Mouse (Mus musculus) liver, embryonic 15.5 days (tissue): ENCODE measurements around the gene Nr6a1. TPM values are rescaled to one million over a fixed set of nuclear protein-coding genes. Genes with fewer than 3 reads are reported as not detected.

Experiments used
- ATAC-seq: fragments of 200-750 bp; cut with Nextera tagmentation; 2 replicates; pipeline ENCODE4 v1.8.0; 2017; ENCODE audit warnings: moderate number of reproducible peaks, mild to moderate bottlenecking, moderate library complexity; ENCODE audit not compliant: insufficient read depth
- H3K27ac ChIP-seq: fragments of 300-500 bp; sonication (generic); replicated peaks from 2 replicates; pipeline ENCODE4 v1.5.1; 2015; ENCODE audit warnings: mild to moderate bottlenecking, inconsistent platforms
- H3K27me3 ChIP-seq: fragments of 300-500 bp; sonication (generic); 2 replicates; pipeline ENCODE4 v1.6.1; 2015; ENCODE audit warnings: mild to moderate bottlenecking, inconsistent platforms
- H3K36me3 ChIP-seq: fragments of 300-500 bp; sonication (generic); replicated peaks from 2 replicates; pipeline ENCODE4 v1.6.1; 2015; ENCODE audit warnings: moderate library complexity, mild to moderate bottlenecking, inconsistent platforms
- H3K4me1 ChIP-seq: fragments of 300-500 bp; sonication (generic); replicated peaks from 2 replicates; pipeline ENCODE4 v1.6.1; 2015; ENCODE audit warnings: inconsistent platforms
- H3K4me2 ChIP-seq: fragments of 300-500 bp; sonication (generic); 2 replicates; pipeline ENCODE4 v1.6.1; 2015; ENCODE audit warnings: moderate library complexity, mild to moderate bottlenecking, inconsistent platforms
- H3K4me3 ChIP-seq: fragments of 300-500 bp; sonication (generic); replicated peaks from 2 replicates; pipeline ENCODE4 v1.5.1; 2015; ENCODE audit warnings: mild to moderate bottlenecking, inconsistent platforms
- H3K9ac ChIP-seq: fragments of 300-500 bp; sonication (generic); 2 replicates; pipeline ENCODE4 v1.6.1; 2015; ENCODE audit warnings: moderate library complexity, mild to moderate bottlenecking, inconsistent platforms
- H3K9me3 ChIP-seq: fragments of 300-500 bp; sonication (generic); replicated peaks from 2 replicates; pipeline ENCODE4 v1.6.1; 2016; ENCODE audit warnings: inconsistent platforms
- WGBS: fragments of 180-500 bp; shearing (Covaris S2); methylation state at CpG from one replicate; pipeline ENCODE4 v1.1.7; 2015; ENCODE audit warnings: mixed read lengths; ENCODE audit not compliant: insufficient replicate concordance; 5-methylcytosine and 5-hydroxymethylcytosine counted together
- polyA plus RNA-seq: library from polyadenylated mRNA; unstranded; fragments of >200 nt; fragmentation: Nextera tagmentation; extraction: Ambion mirVana; gene quantifications from 2 replicates; pipeline ENCODE4 v1.2.1, GENCODE M21; 2015

The Nr6a1 gene
- polyA plus RNA-seq, 1 experiment from 2014 or later: 1.1 TPM

DNA sequence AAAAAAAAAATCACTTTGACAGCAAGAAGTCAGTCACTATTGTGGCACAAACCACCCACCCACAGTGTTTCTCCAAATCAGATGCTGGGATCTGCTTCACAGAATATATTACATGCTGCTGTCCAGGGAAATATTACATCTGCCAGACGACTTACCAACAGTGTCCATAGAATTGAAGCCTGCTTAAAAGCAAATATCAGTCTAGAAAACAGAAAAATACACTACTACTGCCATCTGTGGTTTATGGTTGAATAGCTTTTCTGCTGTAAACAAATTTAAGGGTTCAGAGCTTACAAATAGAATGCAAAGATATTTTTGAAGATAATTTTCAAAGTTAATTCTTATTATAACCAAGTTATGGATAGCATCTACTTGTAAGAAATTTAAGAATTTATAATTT, 6.1 kb downstream of the Nr6a1 start:
- Histone ChIP-seq H3K27me3 (peaks cover 39% of the 10 kb centered on the region), H3K36me3 (no peaks in the 10 kb centered on the region), H3K4me2 (no peak overlapping the region), H3K4me3 (no peak overlapping the region), H3K27ac (no peak overlapping the region), H3K9me3 (no peaks in the 10 kb centered on the region), H3K9ac (no peak overlapping the region), H3K4me1 (peaks cover 15% of the 10 kb centered on the region)
- WGBS: 26% methylated on average over 1 of the region's 1 CpGs
- no peak for ATAC-seq

DNA sequence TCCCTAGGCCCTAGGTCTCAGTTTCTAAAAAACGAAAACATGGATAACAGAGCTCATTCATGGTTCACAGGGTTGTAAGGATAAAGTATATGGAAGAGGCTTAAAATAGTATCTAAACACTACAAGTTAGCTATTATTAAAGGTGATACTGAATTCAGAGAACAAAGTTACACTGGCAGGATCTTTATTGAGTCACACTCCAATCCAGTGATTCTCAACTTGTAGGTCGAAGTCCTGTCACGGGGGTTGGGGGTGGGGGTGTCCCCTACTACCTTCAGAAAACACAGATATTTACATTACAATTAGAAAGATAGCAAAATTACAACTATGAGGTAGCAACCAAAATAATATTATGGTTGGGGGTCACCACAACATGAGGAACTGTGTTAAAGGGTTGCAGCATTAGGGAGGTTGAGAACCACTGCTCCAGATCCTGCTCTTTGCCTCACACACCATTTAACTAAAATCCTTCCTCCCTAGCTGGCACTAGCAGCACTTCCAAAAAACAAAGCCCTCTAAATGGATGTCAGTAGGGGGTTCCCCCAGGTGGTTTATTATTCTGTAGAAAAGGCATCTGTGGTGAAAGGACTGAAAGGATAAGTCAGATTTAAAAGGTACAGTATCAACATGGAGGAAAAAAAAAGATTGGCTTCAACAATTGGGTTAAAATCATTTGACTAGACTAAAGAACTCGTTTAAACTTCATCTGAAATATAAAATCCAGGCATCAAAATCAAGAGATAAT, 10.4 kb downstream of the Nr6a1 start:
- H3K27me3 ChIP-seq: peaks cover 4% of the 10 kb centered on the region; the same call in 1 of the 2 replicates
- WGBS: 45% methylated on average over 4 of the region's 4 CpGs
- no peak for ATAC-seq
- peaks cover 3% of the 10 kb centered on the region; the same call in 1 of the 2 replicates for H3K4me1 ChIP-seq
- H3K4me3 ChIP-seq: no peak overlapping the region
- no peak overlapping the region for H3K4me2 ChIP-seq
- H3K27ac ChIP-seq: no peak overlapping the region
- H3K9ac ChIP-seq: no peak overlapping the region
- H3K9me3 ChIP-seq: no peaks in the 10 kb centered on the region
- H3K36me3 ChIP-seq: no peaks in the 10 kb centered on the region

DNA sequence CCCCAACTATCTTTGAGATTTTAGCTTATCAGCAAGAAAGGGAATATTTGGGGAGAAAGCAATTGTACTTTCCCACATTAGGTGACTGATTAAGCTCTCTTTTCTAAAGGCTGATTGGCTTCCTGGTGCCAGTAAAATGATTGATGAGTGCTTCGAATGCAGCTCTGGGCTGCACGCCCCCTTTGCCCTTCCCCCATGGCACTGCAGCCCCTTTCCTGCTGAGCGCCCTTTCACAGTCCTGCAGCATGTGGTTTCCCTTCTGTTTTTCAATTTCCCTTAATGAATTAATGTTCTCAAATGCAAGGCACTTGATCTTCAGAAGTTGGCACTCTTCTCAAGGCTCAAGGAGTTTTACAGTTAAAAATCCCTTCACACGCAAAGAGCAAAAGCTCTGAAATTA, 12.5 kb downstream of the Nr6a1 start:
- no peak overlapping the region for H3K9ac ChIP-seq
- H3K27ac ChIP-seq: no peak overlapping the region
- no peak overlapping the region for H3K4me2 ChIP-seq
- H3K9me3 ChIP-seq: no peaks in the 10 kb centered on the region
- 33% methylated on average over 4 of the region's 4 CpGs for WGBS
- no peaks in the 10 kb centered on the region for H3K36me3 ChIP-seq
- no peak overlapping the region for H3K4me3 ChIP-seq
- peaks cover 3% of the 10 kb centered on the region; the same call in 1 of the 2 replicates for H3K4me1 ChIP-seq
- no peak for ATAC-seq
- H3K27me3 ChIP-seq: no peaks in the 10 kb centered on the region

DNA sequence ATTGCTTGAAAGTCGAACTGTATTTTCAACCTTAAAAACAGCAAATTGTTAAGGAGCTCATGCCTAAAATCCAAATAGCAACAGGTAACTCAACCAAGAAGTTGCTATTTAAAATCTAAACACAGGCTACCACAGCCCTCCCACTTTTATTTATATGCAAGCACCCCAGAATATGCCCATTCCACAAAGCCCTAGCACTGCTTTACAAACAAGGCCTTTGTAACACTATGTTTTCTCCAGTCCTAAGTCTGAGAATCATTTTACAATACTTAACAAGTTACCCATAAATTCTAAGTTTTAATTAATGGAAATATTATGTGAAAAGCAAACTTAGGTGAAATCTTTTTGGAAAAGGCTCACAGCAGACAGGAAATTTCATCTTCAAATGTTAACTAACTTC, 13.0 kb downstream of the Nr6a1 start:
- no peak for ATAC-seq
- Histone ChIP-seq H3K9me3 (no peaks in the 10 kb centered on the region), H3K4me2 (no peak overlapping the region), H3K27ac (no peak overlapping the region), H3K4me1 (peaks cover 3% of the 10 kb centered on the region; the same call in 1 of the 2 replicates), H3K27me3 (no peaks in the 10 kb centered on the region), H3K4me3 (no peak overlapping the region), H3K36me3 (no peaks in the 10 kb centered on the region), H3K9ac (no peak overlapping the region)
- 62% methylated on average over 1 of the region's 1 CpGs for WGBS

DNA sequence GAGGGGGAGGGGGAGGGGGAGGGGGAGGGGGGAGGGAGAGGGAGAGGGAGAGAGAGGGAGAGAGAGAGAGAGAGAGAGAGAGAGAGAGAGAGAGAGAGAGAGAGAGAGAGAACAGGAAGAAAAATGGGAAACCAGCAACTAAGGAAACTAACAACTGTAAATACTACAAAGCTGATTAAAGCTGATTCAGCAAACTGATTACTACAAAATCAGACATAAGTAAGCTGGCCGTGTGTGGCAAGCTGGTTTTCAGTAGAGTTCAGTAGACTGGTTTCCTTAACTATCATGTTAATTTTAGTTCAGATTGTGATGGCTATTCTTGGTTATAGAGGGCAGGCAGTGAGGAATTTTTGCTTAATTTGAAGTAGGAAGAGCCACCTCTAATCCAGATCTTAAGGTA, 18.9 kb downstream of the Nr6a1 start:
- no peak overlapping the region for H3K27ac ChIP-seq
- no peak overlapping the region for H3K9ac ChIP-seq
- 25% methylated on average over 1 of the region's 1 CpGs for WGBS
- no peaks in the 10 kb centered on the region for H3K9me3 ChIP-seq
- H3K4me3 ChIP-seq: no peak overlapping the region
- H3K27me3 ChIP-seq: no peaks in the 10 kb centered on the region
- no peaks in the 10 kb centered on the region for H3K36me3 ChIP-seq
- no peak overlapping the region for H3K4me2 ChIP-seq
- ATAC-seq: no peak
- H3K4me1 ChIP-seq: no peaks in the 10 kb centered on the region

DNA sequence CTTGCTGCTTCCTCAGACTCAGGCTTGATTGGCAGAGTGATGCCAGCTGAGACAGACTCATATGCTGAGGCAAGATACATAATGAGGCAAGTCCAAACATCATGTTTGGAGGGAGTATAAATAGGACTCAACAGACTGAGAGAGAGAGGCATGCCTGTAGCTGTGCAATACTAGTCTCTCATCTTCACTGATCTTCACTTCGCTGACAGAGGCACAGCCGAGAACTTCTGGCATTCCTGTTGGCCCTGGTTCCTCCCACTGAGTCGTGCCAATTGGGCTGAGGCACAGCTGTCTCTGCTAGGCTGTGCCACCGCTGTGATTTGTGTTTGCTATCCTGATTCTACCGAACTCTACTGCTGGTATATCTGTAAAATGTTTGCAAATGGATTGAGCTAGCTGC, 21.4 kb downstream of the Nr6a1 start:
- Histone ChIP-seq H3K36me3 (no peaks in the 10 kb centered on the region), H3K27me3 (no peaks in the 10 kb centered on the region), H3K4me3 (no peak overlapping the region), H3K9ac (no peak overlapping the region), H3K27ac (no peak overlapping the region), H3K9me3 (no peaks in the 10 kb centered on the region), H3K4me1 (no peaks in the 10 kb centered on the region), H3K4me2 (no peak overlapping the region)
- WGBS: 60% methylated on average over 5 of the region's 5 CpGs
- ATAC-seq: no peak

DNA sequence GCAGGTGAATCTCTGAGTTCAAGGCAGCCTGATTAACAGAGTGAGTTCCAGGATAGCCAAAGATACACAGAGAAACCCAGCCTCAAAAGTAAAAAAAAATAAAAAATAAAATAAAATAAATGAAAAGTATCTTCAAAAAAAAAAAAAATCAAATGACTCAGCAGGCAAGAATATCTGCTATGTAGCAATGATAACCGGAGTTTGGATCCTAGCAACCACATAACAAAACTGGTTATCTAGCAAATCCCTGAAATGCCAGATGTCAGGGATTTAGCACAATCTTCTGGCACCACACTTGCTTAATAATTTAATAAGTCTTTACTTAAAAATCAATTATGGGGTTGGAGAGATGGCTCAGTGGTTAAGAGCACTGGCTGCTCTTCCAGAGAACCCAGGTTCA, 23.2 kb downstream of the Nr6a1 start:
- Histone ChIP-seq H3K27me3 (no peaks in the 10 kb centered on the region), H3K4me1 (no peaks in the 10 kb centered on the region), H3K9me3 (no peaks in the 10 kb centered on the region), H3K27ac (no peak overlapping the region), H3K4me2 (no peak overlapping the region), H3K4me3 (no peak overlapping the region), H3K9ac (no peak overlapping the region), H3K36me3 (no peaks in the 10 kb centered on the region)
- WGBS: 38% methylated on average over 1 of the region's 1 CpGs
- no peak for ATAC-seq

DNA sequence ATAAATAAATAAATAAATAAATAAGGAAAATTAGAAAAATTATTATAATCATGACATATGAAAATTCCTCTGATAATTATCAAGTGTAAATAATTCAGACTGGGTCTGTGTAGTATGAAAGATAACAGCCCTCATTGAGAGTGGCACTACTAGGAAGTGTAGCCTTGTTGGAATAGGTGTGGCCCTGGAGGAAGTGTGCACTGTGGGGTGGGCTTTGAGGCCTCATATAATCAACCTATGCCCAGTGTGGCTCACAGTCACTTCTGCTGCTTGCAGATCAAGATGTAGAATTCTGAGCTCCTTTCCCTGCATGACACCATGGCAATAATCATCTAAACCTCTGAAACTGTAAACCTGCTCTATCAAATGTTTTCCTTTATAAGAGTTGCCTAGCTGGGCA, 24.6 kb downstream of the Nr6a1 start:
- Histone ChIP-seq H3K27me3 (no peaks in the 10 kb centered on the region), H3K27ac (no peak overlapping the region), H3K4me3 (no peak overlapping the region), H3K4me1 (no peaks in the 10 kb centered on the region), H3K9me3 (no peaks in the 10 kb centered on the region), H3K4me2 (no peak overlapping the region), H3K9ac (no peak overlapping the region), H3K36me3 (no peaks in the 10 kb centered on the region)
- ATAC-seq: no peak

DNA sequence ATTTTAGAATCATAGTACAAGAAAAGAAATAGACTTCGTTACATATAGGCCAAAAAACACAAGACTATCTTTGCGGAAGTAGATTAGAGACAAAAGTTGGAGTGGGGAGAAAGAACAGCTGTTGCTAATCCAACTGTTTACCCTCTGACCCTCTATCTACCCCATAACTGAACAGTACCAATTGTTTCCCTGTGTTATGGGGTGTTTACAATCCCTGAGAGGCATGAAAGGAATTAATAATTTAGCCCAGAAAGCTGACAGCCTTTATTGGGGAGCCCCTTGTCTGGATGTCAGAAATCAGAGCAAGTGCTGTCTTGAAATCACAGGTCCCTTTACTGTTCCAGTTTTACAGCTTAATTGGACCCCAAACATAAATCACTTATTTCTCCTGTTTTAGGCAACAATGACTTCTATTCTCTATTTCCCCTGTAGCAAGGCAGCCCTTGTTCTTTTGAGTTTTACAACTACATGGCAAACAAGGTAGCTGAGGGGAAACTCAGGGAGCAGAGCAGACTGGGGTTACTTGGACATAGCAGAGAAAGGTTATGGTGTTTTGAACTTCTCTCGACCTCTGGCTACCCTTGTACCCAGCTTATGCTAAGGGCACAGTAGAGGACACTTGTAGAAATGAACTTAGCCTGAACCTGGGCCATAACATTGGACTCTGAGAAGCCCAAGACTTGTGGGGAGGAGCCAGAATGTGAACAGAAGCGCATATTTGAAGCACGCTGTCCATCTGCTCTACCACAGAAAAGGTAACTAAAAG, 46.4 kb downstream of the Nr6a1 start:
- no peak for ATAC-seq

DNA sequence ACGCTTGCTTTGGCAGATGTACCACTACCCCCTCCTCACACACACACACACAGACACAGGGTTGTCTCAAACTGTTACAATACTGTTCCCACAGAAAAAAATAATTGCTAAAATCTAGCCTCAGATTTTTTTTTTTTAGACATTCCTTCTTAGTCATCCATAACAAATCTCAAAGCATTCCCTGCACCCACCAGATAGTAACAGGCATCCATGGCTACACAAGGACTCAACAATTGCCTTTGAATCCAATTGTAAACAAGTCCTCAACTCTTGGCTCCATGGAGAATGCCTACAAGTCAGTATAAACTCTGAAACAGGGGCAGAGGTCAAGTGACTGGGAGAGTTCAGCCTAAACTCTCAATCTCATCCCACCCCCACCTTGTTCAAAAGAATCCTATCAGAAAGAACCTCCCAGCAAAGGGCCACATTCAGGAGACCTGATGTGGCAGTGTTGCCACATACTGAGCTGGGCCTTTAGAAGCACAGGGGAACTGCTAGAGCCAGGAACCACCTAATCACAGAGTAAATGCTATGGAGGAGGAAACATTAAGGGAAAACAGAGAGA, 52.9 kb downstream of the Nr6a1 start:
- no peaks in the 10 kb centered on the region for H3K27me3 ChIP-seq
- whole genome bisulfite sequencing: 56% methylated on average over 1 of the region's 1 CpGs
- no peak overlapping the region for H3K9ac ChIP-seq
- peak; percentile 42; the same call in 1 of the 2 replicates for ATAC-seq
- no peak overlapping the region for H3K4me2 ChIP-seq
- H3K36me3 ChIP-seq: no peaks in the 10 kb centered on the region
- no peaks in the 10 kb centered on the region for H3K9me3 ChIP-seq
- no peaks in the 10 kb centered on the region for H3K4me1 ChIP-seq
- H3K4me3 ChIP-seq: no peak overlapping the region
- no peak overlapping the region for H3K27ac ChIP-seq

More for the DNA sequence above, 46.4 kb downstream of the Nr6a1 start:
- Histone ChIP-seq H3K27me3 (no peaks in the 10 kb centered on the region), H3K4me1 (no peaks in the 10 kb centered on the region), H3K36me3 (no peaks in the 10 kb centered on the region), H3K27ac (no peak overlapping the region), H3K4me3 (no peak overlapping the region), H3K9ac (no peak overlapping the region), H3K9me3 (no peaks in the 10 kb centered on the region), H3K4me2 (no peak overlapping the region)
- WGBS: 65% methylated on average over 5 of the region's 5 CpGs

DNA sequence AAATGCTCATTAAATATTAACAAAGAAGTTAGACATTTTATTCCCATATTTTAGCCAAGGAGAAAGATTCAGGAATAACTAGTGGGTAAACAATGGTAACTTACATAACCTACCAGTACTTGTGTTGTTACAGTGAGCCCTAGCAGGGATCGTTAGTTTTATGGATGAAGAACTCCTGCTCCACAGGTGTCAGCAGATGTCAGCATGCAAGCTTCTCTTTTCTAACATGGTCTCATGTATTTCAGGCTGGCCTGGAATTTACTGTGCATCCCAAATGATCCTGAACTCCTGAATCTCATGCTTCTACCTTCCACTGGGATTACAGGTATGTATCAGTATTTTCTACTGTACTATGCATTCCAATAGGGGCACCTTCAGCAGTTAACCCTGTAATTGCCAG, 54.8 kb downstream of the Nr6a1 start:
- Histone ChIP-seq H3K9ac (no peak overlapping the region), H3K27me3 (no peaks in the 10 kb centered on the region), H3K4me2 (no peak overlapping the region), H3K4me3 (no peak overlapping the region), H3K4me1 (no peaks in the 10 kb centered on the region), H3K9me3 (no peaks in the 10 kb centered on the region), H3K27ac (no peak overlapping the region), H3K36me3 (no peaks in the 10 kb centered on the region)
- 50% methylated on average over 1 of the region's 1 CpGs for WGBS
- no peak for ATAC-seq
